Mouse (Mus musculus): ENCODE data around the gene Nadk. TPM values are rescaled to one million over a fixed set of nuclear protein-coding genes. Genes with fewer than 3 reads are reported as not detected.
A peak's percentile ranks its signal among the peaks of the same experiment; 100 is the strongest.

The Nadk gene
- polyA plus RNA-seq, 1 experiment from 2014 or later = 89.0 TPM

DNA sequence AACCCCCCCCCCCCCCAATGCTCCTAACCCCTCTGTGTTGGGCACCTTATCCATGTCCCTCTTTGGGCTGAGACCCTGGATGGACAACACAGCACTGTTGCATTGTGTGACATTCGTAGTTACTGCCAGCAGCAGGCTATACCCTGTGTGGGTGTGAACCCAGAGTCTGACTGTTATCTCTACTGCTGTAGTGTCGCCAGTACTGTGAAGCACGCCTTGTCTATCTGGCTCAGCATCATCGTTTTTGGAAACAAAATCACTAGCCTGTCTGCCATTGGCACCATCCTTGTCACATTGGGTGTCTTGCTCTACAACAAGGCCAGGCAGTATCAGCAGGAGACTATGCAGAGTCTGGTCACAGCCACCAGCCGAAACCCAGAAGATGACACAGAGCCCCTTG, 56.1 kb downstream of the Nadk start:
- Histone ChIP-seq H3K36me3 (peaks cover 74% of the 10 kb centered on the region), H3K4me2 (replicated peaks) (no peak overlapping the region), H3K27ac (no peak overlapping the region), H3K4me3 (no peak overlapping the region), H3K27me3 (no peaks in the 10 kb centered on the region), H3K9ac (no peak overlapping the region), H3K4me1 (no peaks in the 10 kb centered on the region), H3K9me3 (replicated peaks) (no peaks in the 10 kb centered on the region)
- 86% methylated on average over 5 of the region's 5 CpGs for WGBS
- ATAC-seq (ENCODE audit: low FRiP score) = no peak

DNA sequence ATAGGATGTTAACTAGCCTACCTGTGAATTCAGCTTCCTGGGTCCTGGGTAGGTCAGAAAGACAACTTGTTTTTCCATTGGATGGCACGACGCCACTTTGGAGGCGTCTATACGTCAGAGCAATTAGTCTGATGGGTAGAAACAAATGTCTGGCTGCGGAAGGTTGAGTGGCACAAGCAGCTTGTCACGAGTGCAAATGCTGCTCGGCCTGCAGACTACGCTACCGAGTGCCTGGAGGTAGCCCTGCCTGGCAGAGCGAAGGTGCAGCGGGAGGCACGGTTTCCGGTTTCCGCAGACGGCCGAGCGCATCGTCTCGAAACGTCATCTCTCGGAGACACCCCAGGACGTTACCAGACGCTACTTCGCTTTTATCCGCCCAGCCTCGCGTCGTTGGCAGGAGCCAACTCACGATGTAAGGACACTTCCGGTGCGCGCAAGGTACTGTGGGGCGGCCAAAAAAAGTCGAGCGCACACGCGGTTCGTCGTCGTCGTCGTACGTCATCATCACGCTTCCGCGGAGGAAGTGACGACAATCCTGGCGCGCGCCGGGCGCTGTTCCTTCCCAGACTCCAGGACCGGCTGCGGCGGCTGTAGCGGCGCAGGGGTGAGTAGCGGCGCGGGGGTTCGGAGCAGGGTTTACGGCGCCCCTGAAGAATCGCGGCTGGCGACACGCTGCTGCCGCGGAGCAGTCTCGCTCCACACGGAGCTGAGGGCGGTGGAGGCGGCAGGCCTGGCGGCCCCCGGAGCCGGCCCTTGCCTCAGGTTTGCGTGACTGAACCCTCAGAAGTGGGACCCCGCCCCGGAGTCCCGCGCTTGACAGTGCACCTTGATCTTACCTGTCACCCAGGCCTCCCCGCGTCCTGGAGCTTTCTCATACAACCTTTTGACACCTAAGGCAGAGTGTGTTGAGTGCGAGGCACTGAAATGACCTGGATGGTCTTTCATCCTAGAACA, 62.4 kb downstream of the Nadk start, which contains the start of gene Cdk11b:
Cdk11b (plus strand) TSS at position 517 of the 954 bp plus-strand sequence.
- H3K4me2 ChIP-seq (replicated peaks) = peak within 1 kb of the TSS; percentile 62
- peak; percentile 100 for ATAC-seq (ENCODE audit: low FRiP score)
- H3K4me3 ChIP-seq = peak within 1 kb of the TSS; percentile 98
- under 1% methylated on average over 72 of the region's 84 CpGs for WGBS
- no peaks in the 10 kb centered on the region for H3K9me3 ChIP-seq (replicated peaks)
- H3K9ac ChIP-seq = peak within 1 kb of the TSS; percentile 90
- peak within 1 kb of the TSS; percentile 83 for H3K27ac ChIP-seq
- H3K4me1 ChIP-seq = peaks cover 6% of the 10 kb centered on the region
- no peaks in the 10 kb centered on the region for H3K27me3 ChIP-seq
- H3K36me3 ChIP-seq = peaks cover 35% of the 10 kb centered on the region

DNA sequence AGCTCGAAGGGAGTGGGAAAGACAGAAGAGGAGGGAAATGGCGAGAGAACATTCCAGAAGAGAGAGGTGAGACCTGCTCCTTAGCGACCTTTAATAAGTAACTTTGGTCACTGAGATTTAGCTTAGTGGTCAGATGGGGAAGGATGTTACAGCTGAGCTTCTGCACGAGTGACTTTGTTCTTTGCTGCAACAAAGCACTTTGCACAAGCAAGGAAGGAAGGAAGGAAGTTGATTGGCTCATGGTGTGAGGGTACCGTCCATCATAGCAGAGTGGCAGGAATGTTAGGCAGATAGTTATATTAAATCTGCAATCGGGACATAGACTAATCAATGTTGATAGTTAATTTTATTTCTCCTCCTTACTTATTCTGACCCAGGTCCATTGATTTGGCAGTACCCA, 68.1 kb downstream of the Nadk start:
- no peak overlapping the region for H3K4me3 ChIP-seq
- peaks cover 2% of the 10 kb centered on the region; the same call in 1 of the 2 replicates for H3K4me1 ChIP-seq
- H3K9ac ChIP-seq = no peak overlapping the region
- no peak for ATAC-seq (ENCODE audit: low FRiP score)
- H3K27me3 ChIP-seq = no peaks in the 10 kb centered on the region
- H3K36me3 ChIP-seq = peaks cover 68% of the 10 kb centered on the region
- no peaks in the 10 kb centered on the region for H3K9me3 ChIP-seq (replicated peaks)
- no peak overlapping the region for H3K4me2 ChIP-seq (replicated peaks)
- 87% methylated on average over 6 of the region's 6 CpGs for WGBS
- no peak overlapping the region for H3K27ac ChIP-seq

DNA sequence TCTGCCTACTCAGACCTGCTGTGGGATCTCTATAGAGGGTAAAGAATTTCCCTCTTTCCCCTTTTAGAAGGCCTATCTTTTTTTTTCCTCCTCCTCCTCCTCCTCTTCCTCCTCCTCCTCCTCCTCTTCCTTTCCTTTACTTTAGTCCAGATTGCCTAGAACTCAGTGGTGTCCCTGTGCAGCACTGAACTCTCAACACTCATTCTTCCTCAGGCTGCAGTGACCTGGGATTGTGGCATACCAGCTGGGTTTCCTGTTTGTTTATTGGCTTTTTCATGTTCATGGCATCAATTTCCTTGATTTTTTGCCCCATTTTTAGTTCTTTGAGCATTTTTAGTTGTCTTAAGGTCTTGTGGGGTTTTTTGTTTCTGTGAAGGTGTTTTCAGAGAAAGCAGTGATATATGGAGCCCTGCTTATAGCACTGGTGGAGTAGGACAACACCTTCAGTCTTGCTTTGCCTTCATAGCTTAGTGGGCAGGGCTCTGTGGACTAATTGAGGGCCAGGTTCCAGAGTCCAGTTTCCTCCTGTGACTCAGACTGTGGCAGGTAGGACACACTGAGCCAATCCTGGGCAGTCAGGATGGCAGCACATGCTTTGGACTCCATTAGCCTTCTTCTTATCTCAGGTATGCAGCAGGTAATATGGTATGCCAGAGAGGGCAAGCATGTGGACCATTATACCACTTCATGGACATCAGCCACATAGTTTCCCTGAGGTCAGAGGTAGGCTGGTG, 73.8 kb downstream of the Nadk start:
- Histone ChIP-seq H3K9ac (no peak overlapping the region), H3K9me3 (replicated peaks) (no peaks in the 10 kb centered on the region), H3K27ac (no peak overlapping the region), H3K4me3 (no peak overlapping the region), H3K36me3 (peaks cover 87% of the 10 kb centered on the region), H3K4me2 (replicated peaks) (no peak overlapping the region), H3K27me3 (no peaks in the 10 kb centered on the region), H3K4me1 (no peaks in the 10 kb centered on the region)
- ATAC-seq (ENCODE audit: low FRiP score) = no peak

Other genes with a start within 250 kb of the Nadk start
- 33.7 and 33.9 TPM in 2 replicates for gene Prkcz, start 201.0 kb upstream of the Nadk start, polyA plus RNA-seq (2016; fragmentation: Nextera tagmentation; extraction: Ambion mirVana)
- not detected in 2 replicates for gene Gabrd, start 164.3 kb upstream of the Nadk start, polyA plus RNA-seq (2016; fragmentation: Nextera tagmentation; extraction: Ambion mirVana)
- gene Cfap74, start 153.2 kb upstream of the Nadk start, polyA plus RNA-seq (2016; fragmentation: Nextera tagmentation; extraction: Ambion mirVana) = 5.6 and 6.3 TPM in 2 replicates
- gene Tmem52, start 93.3 kb upstream of the Nadk start, polyA plus RNA-seq (2016; fragmentation: Nextera tagmentation; extraction: Ambion mirVana) = not detected in 2 replicates
- 757 and 772 TPM in 2 replicates for gene Gnb1, start 71.0 kb upstream of the Nadk start, polyA plus RNA-seq (2016; fragmentation: Nextera tagmentation; extraction: Ambion mirVana)
- gene Slc35e2, start 39.0 kb downstream of the Nadk start, polyA plus RNA-seq (2016; fragmentation: Nextera tagmentation; extraction: Ambion mirVana) = 16.4 and 16.6 TPM in 2 replicates
- gene Cdk11b, start 62.5 kb downstream of the Nadk start, polyA plus RNA-seq (2016; fragmentation: Nextera tagmentation; extraction: Ambion mirVana) = 85.3 and 86.8 TPM in 2 replicates
- not detected in 2 replicates for gene Gm10563, start 83.0 kb downstream of the Nadk start, polyA plus RNA-seq (2016; fragmentation: Nextera tagmentation; extraction: Ambion mirVana)
- 3.9 and 5.9 TPM in 2 replicates for gene Mmp23, start 91.0 kb downstream of the Nadk start, polyA plus RNA-seq (2016; fragmentation: Nextera tagmentation; extraction: Ambion mirVana)
- gene Mib2, start 106.8 kb downstream of the Nadk start, polyA plus RNA-seq (2016; fragmentation: Nextera tagmentation; extraction: Ambion mirVana) = 32.5 and 39.1 TPM in 2 replicates
- gene Fndc10, start 132.0 kb downstream of the Nadk start, polyA plus RNA-seq (2016; fragmentation: Nextera tagmentation; extraction: Ambion mirVana) = 10.4 and 10.9 TPM in 2 replicates
- gene Ssu72, start 142.4 kb downstream of the Nadk start, polyA plus RNA-seq (2016; fragmentation: Nextera tagmentation; extraction: Ambion mirVana) = 140 and 144 TPM in 2 replicates
- gene Tmem240, start 172.4 kb downstream of the Nadk start, polyA plus RNA-seq (2016; fragmentation: Nextera tagmentation; extraction: Ambion mirVana) = 5.3 and 5.5 TPM in 2 replicates
- gene Atad3a, start 198.7 kb downstream of the Nadk start, polyA plus RNA-seq (2016; fragmentation: Nextera tagmentation; extraction: Ambion mirVana) = 81.8 and 84.7 TPM in 2 replicates
- gene Vwa1, start 212.3 kb downstream of the Nadk start, polyA plus RNA-seq (2016; fragmentation: Nextera tagmentation; extraction: Ambion mirVana) = 12.2 and 12.9 TPM in 2 replicates
- gene Tmem88b, start 223.5 kb downstream of the Nadk start, polyA plus RNA-seq (2016; fragmentation: Nextera tagmentation; extraction: Ambion mirVana) = 0.58 and 0.86 TPM in 2 replicates
- gene Ankrd65, start 228.1 kb downstream of the Nadk start, polyA plus RNA-seq (2016; fragmentation: Nextera tagmentation; extraction: Ambion mirVana) = not detected in 2 replicates
- 189 and 204 TPM in 2 replicates for gene Mrpl20, start 240.5 kb downstream of the Nadk start, polyA plus RNA-seq (2016; fragmentation: Nextera tagmentation; extraction: Ambion mirVana)

Measured in hindbrain, embryonic 12.5 days (tissue).